Mouse (Mus musculus) midbrain, embryonic 13.5 days (tissue): Measurements from ENCODE around the gene Gm17571. TPM values are rescaled to one million over a fixed set of nuclear protein-coding genes. Genes with fewer than 3 reads are reported as not detected.

Experiments
- polyA plus RNA-seq: library from polyadenylated mRNA; unstranded; fragments of >200 nt; fragmentation: Nextera tagmentation; extraction: Ambion mirVana; gene quantifications from 2 replicates; pipeline ENCODE4 v1.2.1, GENCODE M21; 2015

Gm17571 gene
- polyA plus RNA-seq, 1 experiment from 2014 or later = not detected

Other genes starting within 250 kb of the Gm17571 start
- 12.2 and 13.9 TPM in 2 replicates for gene Jrkl, start 200.9 kb downstream of the Gm17571 start, polyA plus RNA-seq
- gene Ccdc82, start 199.8 kb downstream of the Gm17571 start, polyA plus RNA-seq = 12.7 and 14.1 TPM in 2 replicates
- 11.0 and 11.5 TPM in 2 replicates for gene Maml2, start 148.8 kb downstream of the Gm17571 start, polyA plus RNA-seq